Mouse (Mus musculus): ENCODE results near the gene Mafg. TPM values are rescaled to one million over a fixed set of nuclear protein-coding genes. Genes with fewer than 3 reads are reported as not detected.

The Mafg gene
- polyA plus RNA-seq, 1 experiment from 2014 or later = 23.5 TPM

GRCm38 (mm10) chr11:120665406-120665805 is 32.0 kb upstream of the Mafg start:
- no peak for ATAC-seq (ENCODE audit: low FRiP score)
- no peak overlapping the region for H3K9ac ChIP-seq (ENCODE audit: low read depth, low read length)
- no peak overlapping the region for H3K27ac ChIP-seq (ENCODE audit: low read depth, low read length)
- 63% methylated on average over 3 of the region's 3 CpGs for WGBS
- DNase-seq (ENCODE audit: low spot score) = no peak
- H3K27me3 ChIP-seq (ENCODE audit: control insufficient read depth, insufficient read depth, low read length) = peaks cover 29% of the 10 kb centered on the region
- H3K4me2 ChIP-seq (replicated peaks; ENCODE audit: low read depth, low read length) = no peak overlapping the region
- peaks cover 7% of the 10 kb centered on the region for H3K4me1 ChIP-seq (replicated peaks; ENCODE audit: control insufficient read depth, insufficient read depth, low read length)
- H3K9me3 ChIP-seq (ENCODE audit: control insufficient read depth, low read length) = no peaks in the 10 kb centered on the region
- no peak overlapping the region for H3K4me3 ChIP-seq (ENCODE audit: low read depth, low read length)
- no peaks in the 10 kb centered on the region for H3K36me3 ChIP-seq (ENCODE audit: control insufficient read depth, insufficient read depth, low read length)

GRCm38 (mm10) chr11:120663714-120664113 is 30.3 kb upstream of the Mafg start:
- ATAC-seq (ENCODE audit: low FRiP score) (no peak), DNase-seq (ENCODE audit: low spot score) (no peak)
- H3K27ac ChIP-seq (ENCODE audit: low read depth, low read length) = no peak overlapping the region
- no peaks in the 10 kb centered on the region for H3K36me3 ChIP-seq (ENCODE audit: control insufficient read depth, insufficient read depth, low read length)
- 67% methylated on average over 5 of the region's 5 CpGs for WGBS
- H3K4me3 ChIP-seq (ENCODE audit: low read depth, low read length) = no peak overlapping the region
- no peak overlapping the region for H3K9ac ChIP-seq (ENCODE audit: low read depth, low read length)
- peaks cover 17% of the 10 kb centered on the region for H3K4me1 ChIP-seq (replicated peaks; ENCODE audit: control insufficient read depth, insufficient read depth, low read length)
- H3K27me3 ChIP-seq (ENCODE audit: control insufficient read depth, insufficient read depth, low read length) = peaks cover 46% of the 10 kb centered on the region
- no peaks in the 10 kb centered on the region for H3K9me3 ChIP-seq (ENCODE audit: control insufficient read depth, low read length)
- no peak overlapping the region for H3K4me2 ChIP-seq (replicated peaks; ENCODE audit: low read depth, low read length)

GRCm38 (mm10) chr11:120662759-120663158 is 29.4 kb upstream of the Mafg start:
- ATAC-seq (ENCODE audit: low FRiP score) (no peak), DNase-seq (ENCODE audit: low spot score) (no peak)
- peaks cover 17% of the 10 kb centered on the region for H3K4me1 ChIP-seq (replicated peaks; ENCODE audit: control insufficient read depth, insufficient read depth, low read length)
- H3K36me3 ChIP-seq (ENCODE audit: control insufficient read depth, insufficient read depth, low read length) = no peaks in the 10 kb centered on the region
- 65% methylated on average over 6 of the region's 6 CpGs for WGBS
- H3K4me2 ChIP-seq (replicated peaks; ENCODE audit: low read depth, low read length) = no peak overlapping the region
- no peaks in the 10 kb centered on the region for H3K9me3 ChIP-seq (ENCODE audit: control insufficient read depth, low read length)
- peaks cover 54% of the 10 kb centered on the region for H3K27me3 ChIP-seq (ENCODE audit: control insufficient read depth, insufficient read depth, low read length)
- no peak overlapping the region for H3K27ac ChIP-seq (ENCODE audit: low read depth, low read length)
- no peak overlapping the region for H3K4me3 ChIP-seq (ENCODE audit: low read depth, low read length)
- no peak overlapping the region for H3K9ac ChIP-seq (ENCODE audit: low read depth, low read length)

DNA sequence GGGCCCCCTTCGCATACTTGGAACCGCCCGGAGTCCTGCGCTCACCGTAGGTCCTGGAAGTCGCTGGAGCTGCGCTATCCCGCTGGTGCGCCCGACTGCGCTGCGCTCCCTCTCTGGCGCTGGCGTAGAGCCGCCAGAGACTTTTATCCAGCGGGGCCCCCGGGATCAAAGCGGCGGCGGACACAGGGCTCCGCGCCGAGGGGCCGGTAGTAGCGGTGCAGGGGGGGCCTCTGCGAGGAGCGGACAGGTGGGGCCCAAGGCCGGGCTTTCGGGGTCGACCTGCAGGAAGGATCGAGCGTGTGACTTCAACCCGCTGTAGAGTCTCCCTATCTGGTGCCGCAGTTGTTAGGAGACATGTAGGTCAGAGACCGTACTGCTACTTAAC is 27.7 kb upstream of the Mafg start, which contains the start of gene Notum:
Gene Notum, minus strand, starts transcription at position 100 of the 385 bp plus-strand sequence.
- Histone ChIP-seq H3K4me3 (ENCODE audit: low read depth, low read length) (peak within 1 kb of the TSS; percentile 37), H3K36me3 (ENCODE audit: control insufficient read depth, insufficient read depth, low read length) (no peaks in the 10 kb centered on the region), H3K4me1 (replicated peaks; ENCODE audit: control insufficient read depth, insufficient read depth, low read length) (peaks cover 17% of the 10 kb centered on the region), H3K27ac (ENCODE audit: low read depth, low read length) (no peak within 1 kb of the TSS), H3K4me2 (replicated peaks; ENCODE audit: low read depth, low read length) (peak within 1 kb of the TSS; percentile 53), H3K27me3 (ENCODE audit: control insufficient read depth, insufficient read depth, low read length) (peaks cover 66% of the 10 kb centered on the region), H3K9me3 (ENCODE audit: control insufficient read depth, low read length) (no peaks in the 10 kb centered on the region), H3K9ac (ENCODE audit: low read depth, low read length) (peak within 1 kb of the TSS; percentile 27; the same call in 1 of the 2 replicates)
- ATAC-seq (ENCODE audit: low FRiP score) = no peak
- no peak for DNase-seq (ENCODE audit: low spot score)
- 1% methylated on average over 34 of the region's 35 CpGs for WGBS

GRCm38 (mm10) chr11:120660301-120661075 is 27.1 kb upstream of the Mafg start:
- ATAC-seq (ENCODE audit: low FRiP score) (peak; percentile 57; the same call in 1 of the 2 replicates), DNase-seq (ENCODE audit: low spot score) (peak; percentile 71)
- H3K4me3 ChIP-seq (ENCODE audit: low read depth, low read length) = peak overlapping the region; percentile 37
- H3K9ac ChIP-seq (ENCODE audit: low read depth, low read length) = peak overlapping the region; percentile 27; the same call in 1 of the 2 replicates
- no peaks in the 10 kb centered on the region for H3K9me3 ChIP-seq (ENCODE audit: control insufficient read depth, low read length)
- peaks cover 17% of the 10 kb centered on the region for H3K4me1 ChIP-seq (replicated peaks; ENCODE audit: control insufficient read depth, insufficient read depth, low read length)
- no peak overlapping the region for H3K27ac ChIP-seq (ENCODE audit: low read depth, low read length)
- WGBS = under 1% methylated on average over 72 of the region's 95 CpGs
- H3K36me3 ChIP-seq (ENCODE audit: control insufficient read depth, insufficient read depth, low read length) = no peaks in the 10 kb centered on the region
- H3K4me2 ChIP-seq (replicated peaks; ENCODE audit: low read depth, low read length) = peak overlapping the region; percentile 53
- peaks cover 68% of the 10 kb centered on the region for H3K27me3 ChIP-seq (ENCODE audit: control insufficient read depth, insufficient read depth, low read length)

- Histone ChIP-seq H3K4me3 (ENCODE audit: low read depth, low read length) (peak overlapping the region; percentile 37), H3K36me3 (ENCODE audit: control insufficient read depth, insufficient read depth, low read length) (no peaks in the 10 kb centered on the region), H3K27ac (ENCODE audit: low read depth, low read length) (no peak overlapping the region), H3K4me2 (replicated peaks; ENCODE audit: low read depth, low read length) (peak overlapping the region; percentile 53), H3K9ac (ENCODE audit: low read depth, low read length) (peak overlapping the region; percentile 27; the same call in 1 of the 2 replicates), H3K9me3 (ENCODE audit: control insufficient read depth, low read length) (no peaks in the 10 kb centered on the region), H3K27me3 (ENCODE audit: control insufficient read depth, insufficient read depth, low read length) (peaks cover 68% of the 10 kb centered on the region), H3K4me1 (replicated peaks; ENCODE audit: control insufficient read depth, insufficient read depth, low read length) (peaks cover 17% of the 10 kb centered on the region)
- 3% methylated on average over 47 of the region's 50 CpGs for WGBS
- ATAC-seq (ENCODE audit: low FRiP score) (no peak), DNase-seq (ENCODE audit: low spot score) (peak; percentile 36)
Observed at GRCm38 (mm10) chr11:120659509-120660300, 26.3 kb upstream of the Mafg start.

- Histone ChIP-seq H3K4me3 (ENCODE audit: low read depth, low read length) (no peak overlapping the region), H3K27ac (ENCODE audit: low read depth, low read length) (no peak overlapping the region), H3K4me1 (replicated peaks; ENCODE audit: control insufficient read depth, insufficient read depth, low read length) (peaks cover 17% of the 10 kb centered on the region), H3K27me3 (ENCODE audit: control insufficient read depth, insufficient read depth, low read length) (peaks cover 68% of the 10 kb centered on the region), H3K9me3 (ENCODE audit: control insufficient read depth, low read length) (no peaks in the 10 kb centered on the region), H3K4me2 (replicated peaks; ENCODE audit: low read depth, low read length) (no peak overlapping the region), H3K36me3 (ENCODE audit: control insufficient read depth, insufficient read depth, low read length) (no peaks in the 10 kb centered on the region), H3K9ac (ENCODE audit: low read depth, low read length) (no peak overlapping the region)
- DNase-seq (ENCODE audit: low spot score) (peak; percentile 84), ATAC-seq (ENCODE audit: low FRiP score) (no peak)
- WGBS = 5% methylated on average over 24 of the region's 24 CpGs
Observed at GRCm38 (mm10) chr11:120658876-120659410, 25.5 kb upstream of the Mafg start.

GRCm38 (mm10) chr11:120657301-120657700 is 23.9 kb upstream of the Mafg start:
- Histone ChIP-seq H3K9me3 (ENCODE audit: control insufficient read depth, low read length) (no peaks in the 10 kb centered on the region), H3K4me1 (replicated peaks; ENCODE audit: control insufficient read depth, insufficient read depth, low read length) (peaks cover 17% of the 10 kb centered on the region), H3K36me3 (ENCODE audit: control insufficient read depth, insufficient read depth, low read length) (no peaks in the 10 kb centered on the region), H3K9ac (ENCODE audit: low read depth, low read length) (no peak overlapping the region), H3K27ac (ENCODE audit: low read depth, low read length) (no peak overlapping the region), H3K27me3 (ENCODE audit: control insufficient read depth, insufficient read depth, low read length) (peaks cover 58% of the 10 kb centered on the region), H3K4me3 (ENCODE audit: low read depth, low read length) (no peak overlapping the region), H3K4me2 (replicated peaks; ENCODE audit: low read depth, low read length) (no peak overlapping the region)
- ATAC-seq (ENCODE audit: low FRiP score) = no peak
- DNase-seq (ENCODE audit: low spot score) = no peak
- WGBS = 77% methylated on average over 4 of the region's 4 CpGs

Data from hindbrain, embryonic 11.5 days (tissue).